Mouse (Mus musculus) common myeloid progenitor, adult 5-6 weeks (primary cell): Measurements from ENCODE around the gene Xpr1. TPM values are rescaled to one million over a fixed set of nuclear protein-coding genes. Genes with fewer than 3 reads are reported as not detected.
A peak's percentile ranks its signal among the peaks of the same experiment; 100 is the strongest.

Experiments
- ATAC-seq: replicated peaks from 2 replicates; pipeline ENCODE4 v1.8.0; 2016; ENCODE audit warnings: low read depth, mild to moderate bottlenecking, moderate TSS enrichment, inconsistent platforms; ENCODE audit not compliant: poor library complexity, severe bottlenecking
- total RNA-seq: library from RNA; stranded (forward); fragments of 200-1000, 187-1606 nt; gene quantifications from 2 replicates; pipeline ENCODE4 v1.2.3, GENCODE M21; 2017

Xpr1 gene
- total RNA-seq, 1 experiment from 2014 or later, result 34.1 TPM

DNA sequence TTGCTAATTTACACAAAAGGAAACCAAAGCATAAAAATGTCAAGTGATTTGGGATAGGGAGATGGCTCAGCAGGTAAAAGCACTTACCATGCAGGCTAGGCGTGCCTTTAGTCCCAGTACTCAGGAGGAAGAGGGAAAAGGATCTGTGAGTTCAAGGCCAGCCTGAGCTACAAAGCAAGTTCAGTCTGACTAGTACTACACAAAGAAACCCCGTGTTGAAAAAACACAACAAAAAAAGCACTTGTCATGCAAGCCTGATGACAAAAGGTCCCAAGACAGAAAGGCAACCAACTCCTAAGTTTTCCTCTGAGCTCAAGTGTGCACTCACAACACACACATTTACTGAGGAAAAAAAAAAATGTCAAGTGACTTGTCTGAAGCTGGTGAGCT is 8.6 kb downstream of the Xpr1 start:
- no peak for ATAC-seq

DNA sequence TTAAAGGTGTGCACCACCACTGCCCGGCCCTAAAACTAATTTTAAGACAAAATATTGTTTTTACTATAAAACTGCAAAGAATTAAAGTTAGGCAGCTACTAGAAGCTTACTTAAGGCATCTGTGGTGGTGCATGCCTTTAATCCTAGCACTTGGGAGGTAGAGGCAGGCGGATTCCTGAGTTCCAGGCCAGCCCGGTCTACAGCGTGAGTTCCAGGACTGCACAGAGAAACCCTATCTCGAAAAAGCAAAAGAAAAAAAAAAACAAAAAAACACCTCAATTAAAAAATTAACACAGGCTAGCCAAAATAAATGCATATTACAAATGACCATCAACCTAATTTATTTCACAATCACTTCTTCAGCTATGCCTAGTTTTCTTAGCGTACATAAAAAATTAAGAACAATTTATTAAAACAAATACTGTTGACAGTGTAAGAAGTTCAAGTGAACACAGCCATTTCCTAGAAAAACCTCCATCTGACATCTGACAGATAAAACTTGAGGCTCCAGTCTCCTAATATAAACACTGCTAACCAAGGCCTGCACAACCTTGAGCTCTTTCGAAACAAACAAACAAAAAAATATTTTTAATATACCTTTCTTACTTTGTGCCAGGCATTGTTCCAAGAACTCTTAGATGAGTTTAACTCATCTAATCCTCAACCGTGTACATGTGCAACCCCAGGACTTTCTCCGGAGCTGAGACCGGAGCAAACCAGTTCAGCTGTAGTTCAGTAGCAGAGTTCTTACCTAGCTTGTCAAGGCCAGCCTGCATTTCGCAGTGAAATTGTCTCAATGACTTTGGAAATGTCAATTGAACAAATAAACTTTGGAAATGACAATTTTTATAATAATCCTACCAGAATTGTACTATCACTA is 9.3 kb downstream of the Xpr1 start:
- peak; percentile 50; the same call in 1 of the 2 replicates for ATAC-seq

DNA sequence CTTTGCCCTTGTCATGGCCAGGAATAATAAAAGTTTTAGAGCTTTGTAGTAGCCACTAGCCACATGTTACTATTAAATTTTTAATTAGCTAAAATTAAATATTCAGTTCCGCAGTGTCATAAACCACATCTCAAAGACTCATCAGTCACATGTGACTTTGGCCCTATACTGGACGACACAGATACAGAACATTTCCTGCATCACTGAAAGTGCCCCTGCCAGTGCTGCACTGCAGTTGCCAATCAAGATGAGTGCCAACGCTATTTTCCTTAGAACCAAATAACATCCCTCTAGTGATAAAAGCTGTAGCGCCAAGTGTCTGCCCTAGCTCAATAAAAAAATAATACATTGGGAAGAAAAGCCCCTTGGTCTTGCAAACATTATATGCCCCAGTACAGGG is 17.2 kb downstream of the Xpr1 start:
- ATAC-seq, result peak; percentile 71; the same call in 1 of the 2 replicates

DNA sequence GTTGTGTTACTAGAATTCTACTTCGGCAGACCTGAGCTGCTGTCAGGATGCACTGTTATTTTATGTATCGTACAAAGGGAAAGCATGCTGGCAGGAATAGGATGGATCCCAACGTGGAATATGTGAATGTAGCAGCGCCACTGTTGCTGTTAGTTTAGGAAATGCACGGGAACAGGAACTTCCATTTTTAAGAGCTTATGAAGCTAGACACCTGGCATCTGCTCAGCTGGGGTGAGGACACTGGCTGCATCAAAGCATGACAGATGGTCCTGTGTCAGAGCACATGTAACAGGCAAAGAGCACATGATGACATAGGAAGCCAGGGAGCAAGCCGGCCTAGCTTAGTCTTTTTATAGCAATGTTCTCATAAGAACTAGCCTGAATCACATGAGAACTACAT is 22.4 kb downstream of the Xpr1 start:
- no peak for ATAC-seq

DNA sequence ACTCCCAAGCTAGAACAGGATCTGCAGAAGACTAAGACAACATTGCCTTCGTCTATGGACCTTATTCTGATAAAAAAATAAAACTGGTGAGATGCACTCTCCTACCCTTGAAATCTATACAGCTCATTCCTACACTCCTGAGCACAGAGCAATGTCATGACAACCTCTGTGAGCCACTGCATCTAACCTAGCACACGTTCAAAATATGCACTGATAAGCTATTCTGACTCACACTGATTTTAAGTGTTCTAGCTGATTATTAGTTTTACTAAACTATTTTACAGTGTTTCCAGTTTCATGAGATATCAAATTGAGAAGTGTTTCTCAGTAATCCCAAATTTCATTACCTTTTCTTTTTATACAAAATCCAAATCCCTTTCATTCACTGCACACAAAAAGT is 23.2 kb downstream of the Xpr1 start:
- no peak for ATAC-seq

DNA sequence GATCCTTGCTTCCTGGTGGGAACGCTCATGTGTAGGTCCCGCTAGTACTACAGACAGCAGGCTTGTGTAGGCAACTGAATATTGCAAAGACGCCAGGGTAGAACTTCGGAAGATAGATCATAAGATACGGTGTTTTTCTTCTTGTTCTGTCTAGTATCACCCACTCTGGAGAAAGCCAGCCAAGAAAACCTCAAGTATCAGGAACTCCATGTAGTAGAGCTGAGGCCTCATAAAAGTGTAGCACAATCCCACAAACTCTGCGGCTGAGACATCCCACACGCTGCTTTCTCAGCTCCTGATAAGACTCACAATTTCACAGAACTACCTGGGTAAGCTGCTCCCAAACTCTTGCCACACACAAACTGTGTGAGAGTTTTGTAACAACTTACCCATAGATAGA is 24.4 kb downstream of the Xpr1 start:
- ATAC-seq, result no peak

DNA sequence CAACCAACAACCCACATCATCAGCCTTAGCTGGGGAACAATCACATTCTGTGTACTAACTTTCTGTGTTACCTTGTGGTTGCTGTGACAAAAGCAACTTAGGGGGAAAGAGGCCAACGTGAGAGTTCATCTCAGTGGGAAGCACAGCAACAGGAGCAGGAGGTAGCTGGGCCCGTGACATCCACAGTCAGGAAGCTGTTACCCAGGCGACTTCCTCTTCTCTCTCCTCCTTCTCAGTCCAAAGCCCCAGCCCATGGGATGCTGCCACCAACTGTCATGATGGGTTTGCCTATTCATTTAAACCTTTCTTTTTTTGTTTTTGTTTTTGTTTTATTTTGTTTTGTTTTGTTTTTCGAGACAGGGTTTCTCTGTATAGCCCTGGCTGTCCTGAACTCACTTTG is 25.7 kb downstream of the Xpr1 start:
- peak; percentile 86 for ATAC-seq

DNA sequence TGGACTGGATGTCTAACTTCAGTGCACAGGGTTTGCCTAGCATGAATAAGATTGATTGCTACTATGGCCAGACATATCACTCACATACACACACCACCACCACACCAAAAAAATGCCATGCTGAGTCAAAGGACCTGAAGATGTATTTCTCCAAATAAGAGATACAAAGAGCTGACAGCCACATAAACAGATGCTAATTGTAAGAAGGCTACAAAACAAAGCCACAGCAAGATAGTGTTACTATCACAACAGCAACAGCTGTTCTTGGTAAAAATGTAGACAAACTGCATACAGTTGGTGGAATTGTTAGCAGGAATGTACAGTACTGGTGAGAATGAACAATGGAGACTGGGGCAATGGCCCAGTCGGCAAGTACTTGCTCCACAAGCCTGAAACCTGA is 28.8 kb downstream of the Xpr1 start:
- peak; percentile 64 for ATAC-seq

DNA sequence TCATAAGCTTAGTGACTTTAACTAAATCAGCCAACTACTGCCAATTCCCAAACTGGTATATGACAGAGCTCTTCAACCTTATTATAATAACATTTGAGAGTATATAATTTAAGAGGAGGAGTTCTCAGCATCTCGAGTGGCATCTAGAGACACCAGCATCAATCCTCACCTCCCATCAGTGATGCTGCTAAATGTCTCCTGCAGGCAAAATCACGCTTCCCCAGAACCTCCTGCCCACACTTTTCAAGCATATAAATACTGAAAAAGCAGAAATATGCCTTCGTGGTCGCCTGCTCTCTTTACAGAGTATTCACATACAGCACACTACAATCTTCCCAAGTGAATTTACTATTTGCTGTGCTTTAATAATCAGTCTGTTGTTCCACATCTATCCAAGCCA is 30.7 kb downstream of the Xpr1 start:
- ATAC-seq, result no peak

DNA sequence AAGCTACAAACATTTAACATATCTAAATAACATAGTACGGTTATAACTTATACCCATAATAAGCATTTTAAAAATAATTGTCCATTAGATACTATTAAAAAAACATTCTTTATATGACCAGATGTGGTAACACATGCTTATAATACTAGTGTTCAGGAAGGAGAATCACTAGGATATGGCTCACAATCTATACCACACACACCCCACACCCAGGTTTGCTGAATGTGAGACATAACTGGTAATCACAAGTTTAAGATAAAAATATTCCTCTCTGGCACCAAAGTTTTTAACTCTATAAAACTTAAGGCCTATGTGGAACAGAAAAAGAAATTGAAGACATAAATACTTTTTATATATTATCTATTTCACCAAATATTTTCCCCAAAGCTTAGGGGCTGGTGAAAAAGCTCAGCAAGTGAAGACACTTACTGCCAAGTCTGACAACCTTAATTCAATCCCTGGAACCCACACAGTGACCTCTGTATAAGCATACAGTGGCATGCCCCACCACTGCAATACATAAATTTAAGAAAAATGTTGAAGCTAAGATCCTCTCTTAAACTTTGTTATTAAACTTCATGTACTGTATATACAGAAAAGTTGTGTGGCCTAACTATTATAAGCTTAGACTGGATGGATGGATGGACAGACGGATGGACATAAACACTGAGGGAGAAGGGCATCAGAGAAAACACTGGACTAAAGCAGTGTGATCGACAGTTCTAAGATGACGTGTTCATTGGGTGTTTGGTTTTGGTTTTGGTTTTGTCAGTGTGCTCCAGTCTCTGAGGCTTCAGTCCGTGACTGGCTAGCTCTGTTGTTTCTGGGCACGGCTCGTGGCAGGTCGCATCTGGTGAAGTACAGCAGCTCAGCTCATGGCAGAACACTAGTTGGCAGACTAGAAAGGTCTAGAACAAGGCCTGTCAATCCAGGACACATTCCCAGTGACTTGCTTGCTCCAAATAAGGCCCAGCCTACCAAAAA is 33.6 kb downstream of the Xpr1 start:
- ATAC-seq, result no peak

DNA sequence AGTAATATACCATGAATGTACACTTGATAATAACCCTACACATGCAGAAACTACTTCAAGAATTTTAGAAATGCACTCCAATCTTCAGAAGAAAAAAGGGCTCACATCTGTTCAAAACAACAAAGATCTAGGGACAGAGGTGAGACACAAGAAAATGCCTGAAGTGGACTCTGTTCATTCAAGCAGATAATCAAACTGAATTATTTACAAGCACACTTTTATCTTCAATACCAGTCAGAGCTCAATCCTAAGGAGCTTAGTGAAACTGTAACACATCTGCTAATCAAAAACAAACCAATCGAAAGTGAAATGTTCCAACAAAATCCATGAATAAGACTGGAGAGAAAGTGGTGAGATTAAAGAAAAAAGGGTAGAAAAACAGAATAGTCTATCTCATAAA is 35.3 kb downstream of the Xpr1 start:
- ATAC-seq, result no peak

DNA sequence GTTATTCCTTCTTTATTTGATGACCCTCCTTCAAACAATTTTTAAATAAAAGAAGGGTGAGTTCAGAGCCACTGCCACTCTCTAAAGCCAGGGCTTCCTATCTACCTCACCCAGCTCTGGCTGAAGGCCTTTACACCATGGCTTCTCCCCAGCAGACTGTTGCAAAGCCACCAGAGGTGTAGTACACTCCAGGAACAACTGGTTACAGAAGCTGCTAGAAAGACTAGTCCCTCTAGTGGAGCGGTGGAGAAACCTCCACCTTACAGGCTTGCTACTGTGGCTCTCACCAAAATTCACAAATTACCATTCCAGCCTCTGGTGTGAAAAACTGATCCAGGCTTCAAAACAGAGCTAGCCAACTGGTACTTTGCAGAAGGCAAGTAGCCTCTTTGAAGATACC is 37.9 kb downstream of the Xpr1 start:
- ATAC-seq, result 0 out of 2 replicates have a peak, but pooled peaks have one; percentile 11

DNA sequence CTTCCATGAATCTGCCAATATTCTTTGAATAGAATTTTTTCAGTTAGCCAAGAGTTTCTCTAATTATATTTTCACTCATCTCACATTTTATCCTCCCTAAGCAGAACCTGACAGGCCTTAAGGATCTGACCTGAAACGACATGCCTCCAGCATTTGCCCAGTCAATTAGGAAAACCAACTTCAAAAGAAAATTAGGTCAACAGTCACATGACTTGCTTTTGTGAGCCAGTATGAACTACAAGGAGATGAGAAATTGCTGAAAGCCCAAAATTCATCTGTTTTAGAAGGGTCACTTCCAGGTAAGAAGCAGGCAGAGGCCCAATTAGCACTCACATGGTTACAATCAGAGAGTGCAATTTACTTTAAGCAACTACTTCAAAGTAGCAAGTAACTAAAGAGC is 44.4 kb downstream of the Xpr1 start:
- ATAC-seq, result no peak

DNA sequence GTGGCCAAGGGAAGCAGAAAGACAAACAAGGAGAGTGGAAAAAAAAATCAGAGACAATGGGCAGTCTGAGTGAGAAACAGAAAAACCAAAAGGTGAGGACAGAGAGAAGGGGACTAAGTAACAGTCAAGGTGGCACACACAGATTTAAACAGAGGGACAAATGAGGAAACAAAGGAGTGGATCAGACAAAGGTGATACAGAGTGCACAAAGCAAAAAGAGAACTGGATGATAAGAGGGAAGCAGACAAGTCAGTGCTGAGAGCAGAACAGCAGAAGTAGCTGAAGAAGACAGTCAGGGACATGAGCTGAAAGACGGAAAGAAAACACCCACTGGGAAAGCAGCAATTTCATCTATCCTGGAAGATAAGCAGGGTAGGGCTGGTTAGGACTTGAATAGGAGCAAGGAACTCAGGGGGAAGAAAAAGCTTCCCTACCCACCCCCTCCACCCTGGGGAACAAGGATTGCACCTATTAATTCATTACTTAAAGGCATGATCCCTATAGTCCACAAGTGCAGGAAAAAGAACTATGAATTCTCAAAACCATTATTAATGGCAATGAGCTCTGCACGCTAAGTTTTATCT is 47.0 kb downstream of the Xpr1 start:
- ATAC-seq, result no peak

DNA sequence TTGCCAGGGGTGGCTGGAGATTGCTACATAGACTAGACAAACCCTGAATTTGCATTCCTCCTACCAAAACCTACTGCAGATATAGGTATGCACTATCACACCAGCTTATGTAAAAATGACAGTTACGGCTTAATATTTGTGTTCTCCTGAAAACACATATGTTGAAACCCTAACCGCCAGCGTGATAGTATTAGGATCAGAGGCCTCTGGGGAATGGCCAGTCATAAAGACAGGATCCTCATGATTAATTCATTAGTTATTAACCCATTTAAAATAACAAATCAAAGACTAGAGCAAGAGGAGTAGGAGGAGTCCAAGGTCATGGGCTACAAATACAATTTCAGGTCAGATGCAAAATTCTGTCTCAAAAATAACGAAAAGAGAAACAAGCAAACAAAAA is 50.8 kb downstream of the Xpr1 start:
- no peak for ATAC-seq

DNA sequence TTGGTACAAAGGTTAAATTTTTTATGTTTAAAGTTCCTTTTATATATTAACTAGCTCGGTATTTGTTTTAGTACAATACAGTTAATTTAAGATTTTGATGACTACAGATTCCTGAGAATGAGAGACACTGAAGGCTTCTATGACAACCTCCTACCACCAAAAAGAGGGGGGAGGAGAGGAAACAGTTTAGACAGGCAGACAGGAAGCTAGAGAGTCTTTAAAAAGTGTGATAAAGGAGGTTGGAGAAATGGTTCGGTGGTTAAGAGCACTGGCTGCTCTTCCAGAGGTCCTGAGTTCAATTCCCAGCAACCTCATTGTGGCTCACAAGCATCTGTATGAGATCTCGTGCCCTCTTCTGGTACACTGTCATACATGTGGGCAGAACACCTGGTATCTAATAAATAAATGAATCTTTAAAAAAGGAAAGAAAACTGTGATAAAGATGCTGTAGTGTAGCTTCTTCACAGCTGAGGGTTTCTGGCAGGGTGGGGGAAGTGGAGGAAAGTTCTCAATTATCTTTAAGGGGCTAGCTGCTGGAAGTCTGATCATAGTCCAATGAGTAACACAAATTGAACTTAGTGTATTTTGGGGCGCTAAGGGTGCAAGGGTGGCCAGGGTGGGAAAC is 55.6 kb downstream of the Xpr1 start:
- peak; percentile 69 for ATAC-seq

DNA sequence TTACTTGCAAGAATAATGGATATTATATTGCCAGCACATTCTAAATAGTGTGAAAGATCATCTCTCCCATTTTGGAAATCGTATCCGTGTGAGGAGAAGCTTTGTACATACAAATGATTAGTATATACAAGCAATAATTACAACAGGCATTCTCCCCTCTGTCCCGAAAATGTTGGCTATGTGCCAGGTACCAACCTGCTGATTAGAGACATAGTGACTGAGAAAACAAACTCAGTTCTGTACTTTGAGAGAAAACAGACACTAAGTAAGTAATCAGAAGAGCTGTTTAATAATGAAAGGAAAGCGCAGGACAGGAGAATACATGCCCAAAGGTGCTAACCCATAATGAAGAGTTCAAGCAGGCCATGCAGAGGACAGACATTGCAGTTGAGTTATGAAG is 64.1 kb downstream of the Xpr1 start:
- ATAC-seq, result no peak

DNA sequence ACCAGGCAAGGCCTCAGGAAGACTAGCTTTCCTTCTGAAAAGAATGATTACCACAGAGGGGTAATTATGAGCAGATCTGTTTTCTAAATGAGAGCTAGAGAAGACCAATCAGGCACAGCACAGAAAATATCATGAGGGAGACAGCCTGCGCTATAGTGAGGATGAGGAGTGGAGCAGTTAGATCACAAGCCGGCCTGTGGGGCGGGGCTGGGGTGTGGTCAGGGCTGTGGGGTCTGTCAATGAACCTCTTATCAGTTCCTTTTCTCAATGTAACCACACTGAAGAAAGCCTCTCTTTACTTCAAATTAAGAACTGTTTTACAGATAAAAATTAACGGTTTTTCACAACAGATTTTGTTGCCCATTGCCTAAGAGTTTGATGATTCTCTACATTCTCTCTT is 65.7 kb downstream of the Xpr1 start:
- ATAC-seq, result peak; percentile 94

DNA sequence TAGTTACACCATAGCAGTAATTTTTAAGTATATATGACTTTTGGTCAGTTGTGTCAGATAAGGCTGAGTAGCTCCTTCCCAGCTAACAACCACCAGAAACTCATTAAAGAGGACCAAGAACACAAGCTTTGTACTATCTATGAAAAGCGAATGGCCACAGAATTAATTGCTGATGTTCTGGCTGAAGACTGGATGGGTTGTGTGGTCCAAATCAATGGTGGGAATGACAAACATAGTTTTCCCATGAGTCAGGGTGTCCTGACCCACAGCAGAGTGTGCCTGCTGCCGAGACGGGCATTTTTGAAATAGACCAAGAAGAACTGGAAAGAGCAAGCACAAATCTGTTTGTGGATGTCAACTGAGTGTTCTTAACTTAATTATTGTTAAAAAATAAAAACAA is 68.7 kb downstream of the Xpr1 start:
- ATAC-seq, result no peak

DNA sequence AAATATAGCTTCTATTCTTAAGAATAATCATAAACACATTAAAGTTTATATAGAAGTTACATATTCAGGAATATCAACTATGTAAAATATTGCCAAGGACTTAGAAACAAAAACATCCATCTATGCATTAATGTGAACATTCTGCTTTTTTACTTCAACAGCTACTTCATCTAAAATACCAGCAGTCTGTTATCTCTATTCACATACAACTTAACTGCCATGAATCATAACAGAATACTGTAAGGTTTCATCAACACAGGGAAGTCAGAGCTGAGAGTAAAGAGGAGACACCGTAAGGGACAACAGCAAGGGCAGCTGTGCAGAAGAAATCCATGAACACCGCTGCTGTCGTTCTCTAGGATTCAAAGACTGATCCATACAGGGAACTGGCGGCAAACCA is 69.9 kb downstream of the Xpr1 start:
- ATAC-seq, result 0 out of 2 replicates have a peak, but pooled peaks have one; percentile 22
